Mouse (Mus musculus) brain, embryonic 14.5 days (tissue): ENCODE data around the gene Erc2. TPM values are rescaled to one million over a fixed set of nuclear protein-coding genes. Genes with fewer than 3 reads are reported as not detected.

Experiments
- DNase-seq: peaks from one replicate; pipeline ENCODE4 v3.0.0-alpha.2; 2011; ENCODE audit warnings: low read depth
- CTCF ChIP-seq: fragments of 200-500 bp; IDR thresholded peaks from 2 replicates; pipeline ENCODE4 v1.5.1; 2012; ENCODE audit warnings: inconsistent platforms, mild to moderate bottlenecking, moderate library complexity, borderline replicate concordance; ENCODE audit not compliant: insufficient read depth, insufficient read length; ENCODE audit errors: extremely low read depth
- POLR2A ChIP-seq: fragments of 200-500 bp; IDR thresholded peaks from 2 replicates; pipeline ENCODE4 v1.6.1; 2012; ENCODE audit warnings: mild to moderate bottlenecking, inconsistent platforms, borderline replicate concordance; ENCODE audit not compliant: poor library complexity, insufficient read depth, insufficient read length, severe bottlenecking; ENCODE audit errors: extremely low read depth
- polyA plus RNA-seq: library from polyadenylated mRNA; depleted of rRNA; stranded (reverse); fragments of >200 nt; gene quantifications from 2 replicates; pipeline ENCODE4 v1.2.3, GENCODE M21; 2012; rRNA removed

Erc2 gene
- polyA plus RNA-seq, 1 experiment: 59.4 TPM

- DNase-seq: no peak
- TF ChIP-seq POLR2A (no peak), CTCF (no peak)
Observed at GRCm38 (mm10) chr14:28525566-28525965, 903.3 kb downstream of the Erc2 start.

Other genes starting within 250 kb of the Erc2 start
- gene Fam208a, start 193.6 kb upstream of the Erc2 start, polyA plus RNA-seq: 31.7 and 32.2 TPM in 2 replicates
- gene Ccdc66, start 114.0 kb upstream of the Erc2 start, polyA plus RNA-seq: 11.5 and 13.4 TPM in 2 replicates